Mouse (Mus musculus): ENCODE results near the gene Batf. TPM values are rescaled to one million over a fixed set of nuclear protein-coding genes. Genes with fewer than 3 reads are reported as not detected.
"Not testable (repeated sequence)": the region's sequence is repeated elsewhere in the genome, so short reads cannot be mapped to it uniquely, and the experiment has no call there.

The Batf gene
- polyA plus RNA-seq, 1 experiment from 2014 or later = 5.3 TPM

DNA sequence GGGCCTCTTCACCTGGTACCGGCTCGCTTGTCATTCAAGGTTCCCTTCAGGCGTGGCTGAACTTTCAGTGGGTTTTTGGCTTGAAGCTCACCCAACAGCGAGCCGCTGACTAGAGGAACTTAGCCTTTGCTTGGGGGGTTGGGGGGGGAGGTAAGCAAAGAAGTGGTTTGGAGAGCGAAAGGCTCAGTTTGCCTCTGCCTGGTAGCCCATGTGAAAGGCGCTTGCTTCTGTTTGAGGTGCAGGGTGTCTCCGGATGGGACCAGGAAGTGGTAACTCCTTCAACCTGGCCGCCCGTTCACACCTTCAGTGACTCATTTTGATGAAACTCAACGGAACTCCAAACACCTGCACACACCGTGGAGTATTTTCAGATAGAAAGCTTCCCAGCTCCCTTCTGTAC lies 25.6 kb upstream of the Batf start:
- H3K9me3 ChIP-seq = no peaks in the 10 kb centered on the region
- 81% methylated on average over 12 of the region's 12 CpGs for WGBS
- no peak for ATAC-seq (ENCODE audit: insufficient read depth, low FRiP score, low read depth)

GRCm38 (mm10) chr12:85662232-85662631 lies 24.2 kb upstream of the Batf start:
- WGBS = 83% methylated on average over 8 of the region's 8 CpGs

More for the DNA sequence above, 25.6 kb upstream of the Batf start:
- Histone ChIP-seq H3K27ac (no peak overlapping the region), H3K9ac (no peak overlapping the region), H3K4me3 (replicated peaks) (no peak overlapping the region), H3K36me3 (no peaks in the 10 kb centered on the region), H3K4me1 (no peaks in the 10 kb centered on the region), H3K4me2 (no peak overlapping the region), H3K27me3 (replicated peaks) (no peaks in the 10 kb centered on the region)

GRCm38 (mm10) chr12:85662896-85663295 lies 23.6 kb upstream of the Batf start:
- no peak for ATAC-seq (ENCODE audit: insufficient read depth, low FRiP score, low read depth)
- Histone ChIP-seq H3K9ac (no peak overlapping the region), H3K36me3 (no peaks in the 10 kb centered on the region), H3K9me3 (no peaks in the 10 kb centered on the region), H3K27me3 (replicated peaks) (no peaks in the 10 kb centered on the region), H3K4me2 (no peak overlapping the region), H3K27ac (no peak overlapping the region), H3K4me3 (replicated peaks) (no peak overlapping the region), H3K4me1 (no peaks in the 10 kb centered on the region)
- WGBS = 9% methylated on average over 9 of the region's 9 CpGs

More at GRCm38 (mm10) chr12:85662232-85662631, 24.2 kb upstream of the Batf start:
- H3K27ac ChIP-seq; ATAC-seq (ENCODE audit: insufficient read depth, low FRiP score, low read depth); H3K27me3 ChIP-seq (replicated peaks); H3K9ac ChIP-seq; H3K36me3 ChIP-seq; H3K4me3 ChIP-seq (replicated peaks); H3K9me3 ChIP-seq; H3K4me2 ChIP-seq; H3K4me1 ChIP-seq: not testable (repeated sequence)

- no peak overlapping the region for H3K4me3 ChIP-seq (replicated peaks)
- H3K27me3 ChIP-seq (replicated peaks) = no peaks in the 10 kb centered on the region
- no peaks in the 10 kb centered on the region for H3K9me3 ChIP-seq
- no peak overlapping the region for H3K4me2 ChIP-seq
- H3K36me3 ChIP-seq = no peaks in the 10 kb centered on the region
- H3K27ac ChIP-seq = no peak overlapping the region
- peaks cover 7% of the 10 kb centered on the region; the same call in 1 of the 2 replicates for H3K4me1 ChIP-seq
- ATAC-seq (ENCODE audit: insufficient read depth, low FRiP score, low read depth) = no peak
- H3K9ac ChIP-seq = no peak overlapping the region
- 77% methylated on average over 8 of the region's 8 CpGs for WGBS
Observed at GRCm38 (mm10) chr12:85666112-85666511, 20.4 kb upstream of the Batf start.

- no peaks in the 10 kb centered on the region for H3K27me3 ChIP-seq (replicated peaks)
- H3K9me3 ChIP-seq = no peaks in the 10 kb centered on the region
- no peak overlapping the region for H3K9ac ChIP-seq
- H3K27ac ChIP-seq = no peak overlapping the region
- ATAC-seq (ENCODE audit: insufficient read depth, low FRiP score, low read depth) = no peak
- no peak overlapping the region for H3K4me3 ChIP-seq (replicated peaks)
- peaks cover 7% of the 10 kb centered on the region; the same call in 1 of the 2 replicates for H3K4me1 ChIP-seq
- WGBS = 90% methylated on average over 7 of the region's 7 CpGs
- H3K4me2 ChIP-seq = no peak overlapping the region
- H3K36me3 ChIP-seq = no peaks in the 10 kb centered on the region
Observed at GRCm38 (mm10) chr12:85667071-85667470, 19.4 kb upstream of the Batf start.

GRCm38 (mm10) chr12:85668696-85669095 lies 17.8 kb upstream of the Batf start:
- H3K9ac ChIP-seq = no peak overlapping the region
- no peaks in the 10 kb centered on the region for H3K9me3 ChIP-seq
- no peak overlapping the region for H3K4me3 ChIP-seq (replicated peaks)
- peaks cover 7% of the 10 kb centered on the region; the same call in 1 of the 2 replicates for H3K4me1 ChIP-seq
- H3K36me3 ChIP-seq = no peaks in the 10 kb centered on the region
- no peak overlapping the region for H3K4me2 ChIP-seq
- 21% methylated on average over 3 of the region's 3 CpGs for WGBS
- ATAC-seq (ENCODE audit: insufficient read depth, low FRiP score, low read depth) = no peak
- no peaks in the 10 kb centered on the region for H3K27me3 ChIP-seq (replicated peaks)
- H3K27ac ChIP-seq = peak overlapping the region; percentile 11; the same call in 1 of the 2 replicates

- ATAC-seq (ENCODE audit: insufficient read depth, low FRiP score, low read depth) = no peak
- no peak overlapping the region for H3K4me3 ChIP-seq (replicated peaks)
- peaks cover 7% of the 10 kb centered on the region; the same call in 1 of the 2 replicates for H3K4me1 ChIP-seq
- H3K27ac ChIP-seq = no peak overlapping the region
- H3K9me3 ChIP-seq = no peaks in the 10 kb centered on the region
- 58% methylated on average over 3 of the region's 3 CpGs for WGBS
- H3K27me3 ChIP-seq (replicated peaks) = no peaks in the 10 kb centered on the region
- H3K9ac ChIP-seq = no peak overlapping the region
- no peaks in the 10 kb centered on the region for H3K36me3 ChIP-seq
- no peak overlapping the region for H3K4me2 ChIP-seq
Observed at GRCm38 (mm10) chr12:85670080-85670479, 16.4 kb upstream of the Batf start.

GRCm38 (mm10) chr12:85673914-85674313 lies 12.6 kb upstream of the Batf start:
- Histone ChIP-seq H3K36me3 (no peaks in the 10 kb centered on the region), H3K4me3 (replicated peaks) (no peak overlapping the region), H3K27me3 (replicated peaks) (no peaks in the 10 kb centered on the region), H3K4me1 (peaks cover 2% of the 10 kb centered on the region; the same call in 1 of the 2 replicates), H3K9ac (no peak overlapping the region), H3K9me3 (no peaks in the 10 kb centered on the region), H3K4me2 (no peak overlapping the region), H3K27ac (no peak overlapping the region)
- WGBS = 81% methylated on average over 8 of the region's 8 CpGs
- ATAC-seq (ENCODE audit: insufficient read depth, low FRiP score, low read depth) = no peak

DNA sequence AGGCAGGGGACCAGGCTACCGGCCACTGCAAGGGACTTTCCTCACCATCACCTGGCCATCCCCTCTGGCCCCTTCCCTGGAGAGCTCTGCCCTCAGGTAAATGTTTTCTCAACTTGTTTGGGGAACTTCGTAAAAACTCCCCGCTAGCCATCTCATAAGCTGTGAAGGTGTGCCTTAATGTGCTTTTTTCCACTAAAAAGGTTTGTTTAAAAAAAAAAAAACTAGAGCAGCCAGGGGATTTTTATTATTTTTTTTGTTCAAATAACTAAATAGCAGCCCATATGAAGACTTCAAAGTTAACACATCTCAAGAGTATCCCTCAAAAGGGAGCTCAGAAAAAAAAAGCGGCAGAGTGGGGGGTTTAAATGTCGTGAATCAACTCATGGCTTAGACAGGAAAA lies 7.4 kb upstream of the Batf start:
- Histone ChIP-seq H3K4me2 (no peak overlapping the region), H3K36me3 (no peaks in the 10 kb centered on the region), H3K9me3 (no peaks in the 10 kb centered on the region), H3K27me3 (replicated peaks) (no peaks in the 10 kb centered on the region), H3K4me1 (no peaks in the 10 kb centered on the region), H3K4me3 (replicated peaks) (no peak overlapping the region), H3K9ac (no peak overlapping the region), H3K27ac (no peak overlapping the region)
- 79% methylated on average over 5 of the region's 5 CpGs for WGBS
- ATAC-seq (ENCODE audit: insufficient read depth, low FRiP score, low read depth) = no peak

GRCm38 (mm10) chr12:85679808-85680207 lies 6.7 kb upstream of the Batf start:
- Histone ChIP-seq H3K36me3 (no peaks in the 10 kb centered on the region), H3K4me1 (no peaks in the 10 kb centered on the region), H3K9ac (no peak overlapping the region), H3K4me3 (replicated peaks) (no peak overlapping the region), H3K9me3 (no peaks in the 10 kb centered on the region), H3K27me3 (replicated peaks) (no peaks in the 10 kb centered on the region), H3K27ac (no peak overlapping the region), H3K4me2 (no peak overlapping the region)
- no peak for ATAC-seq (ENCODE audit: insufficient read depth, low FRiP score, low read depth)
- 43% methylated on average over 2 of the region's 2 CpGs for WGBS

GRCm38 (mm10) chr12:85682328-85682727 lies 4.1 kb upstream of the Batf start:
- 35% methylated on average over 2 of the region's 2 CpGs for WGBS
- no peak overlapping the region for H3K27ac ChIP-seq
- H3K27me3 ChIP-seq (replicated peaks) = no peaks in the 10 kb centered on the region
- no peak overlapping the region for H3K4me2 ChIP-seq
- H3K4me3 ChIP-seq (replicated peaks) = no peak overlapping the region
- no peaks in the 10 kb centered on the region for H3K4me1 ChIP-seq
- ATAC-seq (ENCODE audit: insufficient read depth, low FRiP score, low read depth) = no peak
- H3K9ac ChIP-seq = no peak overlapping the region
- H3K9me3 ChIP-seq = no peaks in the 10 kb centered on the region
- H3K36me3 ChIP-seq = no peaks in the 10 kb centered on the region

GRCm38 (mm10) chr12:85684411-85685275 lies 1.8 kb upstream of the Batf start:
- Histone ChIP-seq H3K4me2 (no peak overlapping the region), H3K27me3 (replicated peaks) (no peaks in the 10 kb centered on the region), H3K9me3 (no peaks in the 10 kb centered on the region), H3K4me3 (replicated peaks) (no peak overlapping the region), H3K9ac (no peak overlapping the region), H3K36me3 (no peaks in the 10 kb centered on the region), H3K4me1 (no peaks in the 10 kb centered on the region), H3K27ac (no peak overlapping the region)
- 77% methylated on average over 16 of the region's 16 CpGs for WGBS
- ATAC-seq (ENCODE audit: insufficient read depth, low FRiP score, low read depth) = no peak

All from stomach, embryonic 15.5 days (tissue).